Mouse (Mus musculus) thymus, postnatal 36 days (tissue): ENCODE measurements around the gene Papolb.

ENCODE experiments used
- DNase-seq, 2 experiments: peaks; one replicate each; pipeline ENCODE4 v3.0.0; 2022; ENCODE audit warnings: mixed read lengths in 2 of 2

Papolb gene

DNA sequence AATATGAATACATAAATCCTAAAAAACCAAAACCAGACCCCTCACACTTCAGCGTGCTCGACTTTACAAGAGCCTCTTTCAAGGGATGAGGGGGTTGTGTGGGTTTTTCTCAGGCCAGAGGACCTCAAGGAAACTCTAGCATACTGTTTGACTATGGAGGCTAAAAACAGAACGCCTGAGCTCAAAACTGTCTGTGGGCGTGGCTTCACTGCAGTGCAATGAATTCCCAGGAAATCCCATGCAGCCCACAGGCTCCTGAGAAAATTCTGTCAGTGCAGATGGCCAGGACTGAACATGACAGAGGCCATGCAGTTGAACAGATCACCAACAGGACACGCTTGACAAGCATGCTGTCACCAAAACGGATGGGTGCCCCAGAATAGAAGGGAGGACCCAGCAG lies 10.9 kb downstream of the Papolb start:
- no peak for DNase-seq

DNA sequence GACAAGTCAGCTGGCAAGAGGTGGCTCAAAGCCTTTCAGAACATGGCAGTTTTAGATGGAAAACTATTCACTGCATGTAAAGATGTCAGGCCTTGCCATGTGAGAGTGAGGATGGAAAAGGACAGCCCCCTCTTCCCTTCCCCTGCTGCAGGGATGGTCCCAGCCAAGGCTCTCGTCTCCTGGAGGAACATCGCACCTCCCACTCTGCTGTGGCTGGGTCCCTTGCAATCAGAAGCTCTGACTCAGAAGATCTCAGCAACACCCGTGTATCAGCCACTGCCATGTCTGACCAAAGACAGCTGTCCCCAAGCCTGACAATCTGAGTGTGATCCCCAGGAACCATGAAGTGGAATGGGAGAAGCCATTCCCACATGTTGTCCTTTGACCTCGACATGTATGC lies 17.8 kb downstream of the Papolb start:
- no peak for DNase-seq

DNA sequence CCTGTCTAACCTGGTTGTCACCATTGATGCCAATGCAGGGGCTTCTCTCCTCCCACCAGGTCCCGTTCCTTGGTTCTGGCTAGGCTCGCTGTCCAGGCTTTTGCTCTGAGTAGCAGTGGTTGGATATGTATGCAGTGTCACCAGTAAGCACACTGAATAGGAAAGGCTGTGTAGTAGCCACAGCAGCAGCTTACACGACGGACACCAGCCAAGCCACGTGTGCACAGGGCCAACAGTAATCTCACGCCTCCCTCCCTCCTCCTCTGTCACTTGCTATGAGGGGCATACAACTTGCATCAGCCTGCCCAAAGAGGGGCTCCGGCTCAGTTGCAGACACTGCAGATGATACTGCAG lies 19.8 kb downstream of the Papolb start:
- DNase-seq = no peak

DNA sequence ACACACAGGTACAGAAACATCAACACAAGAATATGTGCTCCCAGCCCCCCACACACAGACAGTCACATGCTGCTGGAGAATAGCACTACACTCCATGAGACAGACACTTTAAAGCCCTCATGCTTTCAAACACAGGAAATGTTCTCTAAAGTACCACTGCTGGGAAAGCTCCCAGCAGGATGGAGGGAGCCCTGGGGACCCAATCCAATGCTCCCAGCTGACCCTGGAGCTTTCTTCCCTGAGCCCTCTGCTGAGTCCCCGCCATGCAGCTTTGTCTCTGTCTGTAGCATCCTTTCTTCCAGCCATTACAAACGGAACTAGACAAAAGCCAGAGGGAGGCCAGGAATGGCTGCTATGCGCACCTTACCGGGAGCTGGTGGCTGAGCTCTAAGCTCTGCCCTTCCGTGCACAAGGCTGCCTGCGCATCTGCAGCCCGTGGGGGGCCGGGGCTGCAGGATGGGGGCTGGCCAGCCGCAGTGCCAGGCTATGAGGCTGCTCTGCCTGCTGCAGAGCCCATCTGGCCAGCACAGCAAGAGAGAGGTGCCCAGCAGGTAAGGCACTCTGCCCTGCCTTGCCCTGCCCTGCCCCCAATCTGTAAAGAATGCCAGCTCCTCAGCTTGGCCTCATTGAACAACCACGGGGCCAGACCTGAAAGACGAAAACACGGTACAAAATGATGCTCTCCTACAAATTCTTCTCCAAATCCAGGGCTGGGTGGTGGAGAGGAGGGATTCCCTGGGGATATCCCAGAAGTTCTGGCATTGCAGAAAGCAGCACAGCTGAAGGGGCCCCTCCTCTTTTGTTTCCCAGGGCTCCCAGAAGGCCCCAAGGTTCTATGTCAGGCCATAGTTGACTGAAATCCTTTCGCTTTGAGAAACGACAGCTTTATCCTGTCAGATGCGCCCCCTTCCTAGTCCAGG lies 20.5 kb downstream of the Papolb start:
- no peak for DNase-seq

DNA sequence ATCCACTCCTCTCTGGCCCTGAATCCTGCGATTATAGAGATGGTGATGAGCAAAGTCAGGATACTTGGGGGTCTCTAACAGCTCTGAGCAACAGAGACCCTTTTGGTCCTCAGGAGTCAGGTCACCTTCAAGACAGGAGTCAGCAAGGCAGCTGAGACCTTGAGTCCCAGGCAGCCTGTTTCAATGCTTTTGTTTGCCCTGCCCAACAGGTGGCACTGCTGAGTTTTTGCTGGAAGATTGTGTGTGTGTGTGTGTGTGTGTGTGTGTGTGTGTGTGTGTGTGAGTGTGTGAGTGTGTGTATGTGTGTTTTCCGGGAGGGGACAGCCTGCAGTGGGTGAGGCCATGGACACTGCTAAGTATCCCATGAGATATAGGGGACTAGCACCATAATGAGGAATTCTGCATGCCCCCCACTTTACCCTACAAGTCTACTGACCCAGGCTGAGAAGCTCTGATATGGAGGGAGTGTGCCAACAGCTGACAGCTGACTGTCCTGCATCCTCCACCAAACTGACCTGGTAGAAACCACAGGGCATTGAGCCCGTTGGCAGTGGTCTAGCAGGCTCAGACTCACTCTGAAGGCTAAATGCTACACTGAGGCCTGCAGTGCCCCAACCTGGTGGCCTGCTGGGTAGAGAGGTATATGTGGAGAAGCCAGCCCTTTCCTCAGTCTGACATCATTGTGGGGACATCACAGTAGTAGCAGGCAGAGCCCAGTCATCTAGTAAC lies 24.0 kb downstream of the Papolb start:
- DNase-seq = no peak

DNA sequence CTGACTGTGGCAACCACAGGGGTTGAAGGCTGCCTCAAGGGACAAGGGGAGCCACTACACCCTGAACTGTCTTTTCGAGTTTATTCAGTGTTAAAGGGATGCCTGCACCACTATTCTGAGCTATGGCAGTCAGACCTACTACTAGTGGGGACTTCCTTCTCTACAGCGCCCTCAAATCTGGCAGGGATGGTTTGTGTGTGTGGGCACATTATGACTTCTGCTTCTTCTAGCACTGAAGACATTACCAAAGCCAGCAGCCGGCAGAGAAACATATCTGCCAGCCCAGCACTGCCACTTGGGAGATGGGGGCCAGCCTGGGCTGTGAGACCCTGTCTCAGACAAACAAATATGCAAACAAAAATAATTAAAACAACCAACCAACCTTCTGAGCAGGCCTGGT lies 25.7 kb downstream of the Papolb start:
- no peak for DNase-seq

DNA sequence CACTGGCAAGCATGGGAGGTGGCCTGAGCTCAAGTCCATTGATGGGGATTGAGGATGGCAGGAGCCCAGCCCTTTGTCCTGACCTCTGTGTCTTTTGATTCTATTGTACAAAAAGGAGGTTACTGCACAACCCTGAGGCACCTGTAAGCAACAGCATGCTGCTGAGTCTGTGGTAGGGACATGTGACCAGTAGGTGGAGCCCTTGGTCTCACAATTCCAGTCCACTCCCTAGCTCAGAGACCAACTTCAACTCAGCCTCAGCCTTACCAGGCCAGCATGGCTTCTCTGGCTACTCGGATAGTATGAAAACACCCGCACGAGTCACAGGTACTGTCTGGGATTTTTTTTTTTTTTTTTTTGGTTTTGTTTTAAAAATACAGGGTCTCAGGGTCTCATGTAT lies 27.5 kb downstream of the Papolb start:
- DNase-seq = peak; percentile 47 to 51

DNA sequence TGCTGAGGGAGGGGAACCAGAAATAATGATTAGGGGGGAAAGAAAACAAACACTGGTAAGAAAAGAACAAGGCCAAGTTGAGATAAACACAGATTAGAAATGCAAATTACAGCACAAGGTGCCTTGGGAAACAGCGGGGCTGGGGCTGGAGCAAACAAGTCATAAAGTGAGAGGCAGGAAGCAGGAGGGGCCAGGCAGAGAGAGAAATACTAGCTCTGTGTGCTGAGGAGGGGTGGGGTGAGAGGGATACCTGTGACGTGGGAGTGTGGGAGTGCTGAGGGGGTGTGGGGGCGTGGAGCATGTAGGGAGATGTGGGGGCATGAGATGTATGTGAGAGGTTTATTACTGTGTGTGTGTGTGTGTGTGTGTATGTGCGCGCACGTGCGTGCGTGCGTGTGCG lies 29.0 kb downstream of the Papolb start:
- DNase-seq = peak; percentile 7 to 22

DNA sequence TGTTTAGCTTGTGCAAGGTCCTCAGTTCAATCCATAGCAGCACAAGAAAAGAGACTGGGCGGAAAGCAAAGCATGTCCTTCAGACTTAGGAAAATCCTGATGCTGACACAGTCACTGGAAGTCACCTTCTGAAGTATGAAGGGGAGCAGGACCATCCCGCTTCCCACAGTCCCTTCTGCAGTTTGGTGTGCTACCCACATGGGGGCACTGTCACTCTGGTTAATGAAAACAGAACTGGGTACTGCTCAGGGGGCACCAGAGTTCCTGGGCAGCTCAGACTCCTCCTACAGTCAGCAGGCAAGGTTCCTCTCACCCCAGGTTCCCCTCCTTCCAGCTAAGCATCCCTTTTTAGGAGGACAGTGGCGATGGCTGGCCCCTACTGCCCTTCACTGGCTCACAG lies 30.9 kb downstream of the Papolb start:
- DNase-seq = peak in 1 of 2 experiments; percentile 14

DNA sequence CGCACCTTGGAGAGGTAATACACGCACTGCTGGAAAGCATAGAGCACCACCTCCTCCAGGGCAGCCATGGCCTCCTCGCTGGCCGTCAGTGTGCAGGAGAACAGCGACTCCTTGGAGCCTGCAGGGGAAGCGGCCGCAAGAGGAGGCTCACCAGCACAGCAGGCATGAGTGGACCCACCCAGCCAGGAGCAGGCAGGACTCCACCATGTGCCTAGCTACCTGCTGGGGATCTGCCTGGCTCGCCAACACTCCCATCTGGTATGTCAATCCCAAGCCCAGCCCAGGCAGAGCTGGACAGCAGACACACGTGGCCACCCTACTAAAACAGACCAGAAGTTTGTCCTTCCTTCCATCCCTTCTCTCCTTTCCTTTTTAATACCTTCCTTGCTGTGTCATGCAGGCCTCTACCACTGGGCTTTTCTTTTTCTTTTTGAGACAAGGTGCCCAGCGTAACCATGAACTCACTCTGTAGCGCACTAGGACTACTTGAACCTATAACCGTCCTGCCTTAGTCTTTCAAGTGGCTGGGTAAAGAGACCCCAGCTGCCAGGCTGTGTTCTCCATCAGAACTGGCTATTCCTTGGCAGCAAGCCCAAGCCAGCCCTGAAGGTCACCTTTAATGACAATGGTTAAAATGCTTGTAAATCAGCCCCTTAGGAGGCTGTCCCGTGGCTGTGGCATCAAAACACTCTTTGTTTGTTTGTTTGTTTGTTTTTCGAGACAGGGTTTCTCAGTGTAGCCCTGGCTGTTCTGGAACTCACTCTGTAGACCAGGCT lies 34.4 kb downstream of the Papolb start:
- DNase-seq = no peak

DNA sequence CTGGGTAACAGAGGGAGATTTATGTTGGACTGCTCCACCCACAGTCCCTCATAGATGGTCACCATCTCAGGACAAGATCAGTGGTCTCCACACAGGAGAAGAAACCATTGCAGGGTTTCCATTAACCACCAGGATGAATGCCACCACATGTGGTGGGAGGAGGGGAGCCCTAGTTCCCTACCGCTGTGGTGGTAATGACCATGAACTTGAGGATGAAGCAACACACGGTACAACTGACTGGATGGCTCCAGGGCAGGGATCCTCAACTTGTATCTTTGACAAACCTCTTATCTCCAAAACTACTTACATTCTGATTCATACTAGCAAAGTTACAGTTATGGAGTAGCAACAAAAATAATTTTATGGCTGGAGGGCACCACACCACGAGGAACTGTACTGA lies 36.6 kb downstream of the Papolb start:
- DNase-seq = no peak

DNA sequence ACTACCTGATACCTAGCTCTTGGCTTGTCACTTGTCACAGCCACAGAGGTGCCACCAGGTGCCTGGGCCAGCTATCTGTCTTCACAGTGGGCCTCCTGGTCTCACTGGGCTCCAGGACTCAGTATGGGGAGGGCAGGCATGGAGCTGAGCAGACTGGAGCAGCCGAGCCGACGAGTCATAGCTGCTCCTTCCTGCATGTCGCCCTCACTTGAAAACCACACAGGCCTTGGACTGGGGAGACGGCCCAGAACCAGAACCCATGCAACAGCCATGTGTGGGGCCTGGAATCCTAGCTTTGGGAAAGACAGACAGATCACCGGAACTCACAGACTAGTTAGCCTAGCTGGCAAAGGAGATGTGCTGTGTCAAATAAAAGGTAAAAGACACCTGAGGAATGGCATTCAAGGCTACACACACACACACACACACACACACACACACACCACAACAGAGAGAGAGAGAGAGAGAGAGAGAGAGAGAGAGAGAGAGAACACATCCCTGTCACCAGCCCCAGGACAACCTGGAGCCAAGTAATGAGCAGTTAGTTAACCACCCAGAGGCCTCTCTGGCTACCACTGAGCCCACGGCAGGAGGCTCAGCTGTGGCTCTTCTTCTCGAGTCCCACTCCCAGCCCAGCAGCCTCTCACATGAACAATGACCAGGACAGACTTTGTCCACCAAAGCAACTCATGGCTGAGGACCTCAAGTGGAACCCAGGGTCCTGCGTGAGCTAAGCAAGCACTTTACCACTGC lies 39.7 kb downstream of the Papolb start:
- DNase-seq = no peak

DNA sequence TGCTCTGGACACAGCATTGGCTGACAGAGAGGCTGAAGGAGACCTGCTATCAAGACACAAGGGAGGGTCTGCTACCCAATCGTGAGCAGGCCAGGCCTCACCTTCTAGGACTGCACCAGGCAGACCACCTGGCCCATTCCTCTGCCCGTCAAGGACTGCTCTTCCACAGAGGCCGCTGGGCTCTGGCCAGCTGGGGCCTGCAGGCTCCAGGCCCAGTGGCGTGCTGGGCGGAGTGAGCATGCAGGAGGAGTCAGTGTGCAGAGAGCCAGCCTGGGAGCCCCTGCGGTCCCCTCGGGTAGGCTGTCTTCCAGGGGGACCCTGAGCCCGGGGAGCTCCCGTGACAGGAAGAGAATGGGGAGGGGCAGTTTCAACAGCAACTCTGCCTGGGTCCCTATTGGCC lies 43.2 kb downstream of the Papolb start:
- DNase-seq = no peak

DNA sequence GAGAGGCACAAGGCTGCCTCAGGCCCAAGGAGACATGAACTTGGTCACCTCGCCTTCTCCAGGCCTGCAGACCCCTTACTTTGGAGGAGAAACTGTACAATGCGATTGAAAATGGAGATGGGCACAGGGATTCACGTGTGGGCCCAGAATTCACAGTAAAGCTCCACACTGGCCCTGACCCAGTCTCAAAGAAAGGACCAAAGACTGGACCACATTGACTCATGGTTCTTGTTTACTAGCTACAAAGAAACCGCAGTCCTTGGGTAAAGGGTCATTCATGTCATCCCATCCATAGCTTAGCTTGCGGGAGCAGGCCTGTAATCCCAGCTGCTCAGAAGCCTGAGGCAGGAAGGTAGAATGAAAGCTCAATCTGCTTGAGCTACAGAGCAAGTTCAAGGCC lies 46.3 kb downstream of the Papolb start:
- no peak for DNase-seq

DNA sequence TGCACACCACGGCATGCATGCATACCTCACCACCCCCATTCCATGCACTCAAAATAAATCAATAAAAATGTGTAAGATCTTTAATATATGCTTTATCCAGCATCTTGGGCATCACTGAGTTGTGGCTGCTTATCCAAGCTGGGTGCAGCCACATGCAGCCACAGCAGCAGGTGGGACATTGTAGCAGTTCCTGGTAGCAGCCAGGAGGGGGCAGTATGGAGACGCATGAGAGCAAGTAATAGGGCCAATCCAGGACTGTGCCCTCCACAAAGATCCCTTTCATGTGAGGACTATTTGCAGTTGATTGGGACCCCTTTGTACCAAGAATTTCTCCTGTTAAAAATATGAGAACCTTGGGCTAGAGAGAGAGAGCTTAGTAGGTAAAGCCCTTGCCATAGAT lies 47.4 kb downstream of the Papolb start:
- peak; percentile 29 to 45 for DNase-seq

DNA sequence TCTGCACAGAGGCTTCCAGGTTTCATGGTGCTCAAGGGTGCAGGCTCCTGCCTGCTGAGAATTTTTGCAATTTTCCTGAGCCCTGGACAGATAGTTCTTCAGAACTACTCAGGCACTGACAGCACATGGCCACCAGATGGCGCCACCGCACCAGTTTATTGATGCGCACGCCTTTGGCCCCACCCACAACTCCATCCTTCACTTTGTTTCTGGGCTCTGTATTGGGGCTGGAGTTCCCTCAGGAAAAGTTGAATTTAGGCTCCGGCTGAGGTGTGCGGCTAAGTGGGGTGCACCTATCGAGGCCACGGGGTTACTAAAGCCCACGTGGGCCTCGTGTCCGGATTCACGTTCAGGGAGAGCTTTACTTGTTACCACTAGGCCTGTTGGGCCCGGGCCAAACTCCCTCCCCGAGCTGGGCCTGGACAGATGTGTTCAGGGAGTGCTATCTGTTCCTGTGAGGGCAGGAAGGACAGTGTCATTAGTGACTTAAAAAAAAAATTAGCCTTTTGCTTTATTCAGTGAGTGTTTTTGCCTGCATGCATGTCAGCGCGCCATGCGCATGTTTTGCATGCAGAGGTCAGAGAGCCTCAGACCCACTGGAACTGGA lies 50.9 kb downstream of the Papolb start:
- peak; percentile 63 to 64 for DNase-seq

DNA sequence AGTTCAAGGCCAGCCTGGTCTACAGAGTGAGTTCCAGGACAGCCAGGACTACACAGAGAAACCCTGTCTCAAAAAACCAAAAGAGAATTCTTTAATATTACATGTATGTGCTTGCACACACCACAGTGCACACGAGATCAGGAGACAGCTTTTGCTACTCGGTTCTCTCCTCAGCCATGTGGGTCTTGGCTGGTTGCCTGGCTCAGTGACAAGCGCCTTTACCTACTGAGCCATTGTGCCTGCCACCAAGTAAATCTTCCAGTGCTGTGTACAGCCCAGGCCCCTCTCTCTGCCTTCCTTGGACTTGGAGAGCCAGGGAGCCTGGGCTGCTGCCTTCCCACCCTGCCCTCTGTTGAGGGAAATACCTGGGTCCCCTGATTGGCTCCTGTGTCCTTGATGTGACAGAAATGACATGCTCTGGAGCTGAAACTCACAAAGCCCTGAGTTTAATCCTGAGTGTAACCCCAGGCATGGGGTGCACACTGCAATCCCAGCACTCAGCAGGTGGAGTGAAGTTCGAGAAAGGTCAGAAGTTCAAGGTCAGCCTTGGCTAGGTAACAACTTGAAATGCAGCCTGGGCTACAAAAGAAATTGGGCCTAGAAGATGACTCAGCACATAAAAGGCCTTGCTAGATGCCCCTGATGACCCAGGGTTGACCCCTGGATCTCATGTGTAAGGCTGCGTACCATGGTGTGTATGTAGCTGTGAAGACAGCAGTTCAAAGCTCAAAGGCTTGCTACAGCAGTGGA lies 51.8 kb downstream of the Papolb start:
- no peak for DNase-seq

DNA sequence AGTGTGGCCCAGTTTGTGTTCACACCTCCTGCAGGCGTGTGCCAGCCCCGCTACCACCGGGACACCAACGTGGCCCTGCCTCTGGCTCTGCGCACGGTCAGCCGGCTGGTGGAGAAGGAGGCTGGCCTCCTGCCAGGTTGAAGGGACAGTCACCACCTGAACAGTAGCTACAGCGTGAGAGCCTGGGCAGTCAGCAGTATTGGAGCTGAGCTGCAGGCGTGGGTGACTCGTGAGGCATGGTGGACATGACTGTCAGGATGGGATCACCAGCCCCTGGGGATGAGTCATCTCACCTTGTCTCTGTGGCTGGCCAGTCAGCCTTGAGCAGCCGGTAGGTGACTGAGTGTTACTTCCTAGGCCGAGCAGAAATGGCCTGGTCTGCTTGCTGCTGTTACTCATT lies 52.5 kb downstream of the Papolb start:
- no peak for DNase-seq
